Mouse (Mus musculus) embryonic facial prominence, embryonic 14.5 days (tissue): ENCODE data around the gene Slc17a6. TPM values are rescaled to one million over a fixed set of nuclear protein-coding genes. Genes with fewer than 3 reads are reported as not detected.

Source experiments
- ATAC-seq: fragments of 200-750 bp; cut with Nextera tagmentation; 2 replicates; pipeline ENCODE4 v1.8.0; 2017; ENCODE audit warnings: low read depth, moderate number of reproducible peaks, moderate TSS enrichment
- DNase-seq: peaks from one replicate; pipeline ENCODE4 v3.0.0-alpha.2; 2015; ENCODE audit warnings: low spot score
- H3K27ac ChIP-seq: fragments of 300-500 bp; sonication (generic); replicated peaks from 2 replicates; pipeline ENCODE4 v1.5.1; 2014; ENCODE audit warnings: low read depth, mild to moderate bottlenecking, low read length, moderate library complexity
- H3K27me3 ChIP-seq: fragments of 300-500 bp; sonication (generic); replicated peaks from 2 replicates; pipeline ENCODE4 v1.6.1; 2014; ENCODE audit warnings: low read length; ENCODE audit not compliant: control insufficient read depth, insufficient read depth
- H3K36me3 ChIP-seq: fragments of 300-500 bp; sonication (generic); 2 replicates; pipeline ENCODE4 v1.6.1; 2014; ENCODE audit warnings: low read length, mixed read lengths; ENCODE audit not compliant: control insufficient read depth, insufficient read depth
- H3K4me1 ChIP-seq: fragments of 300-500 bp; sonication (generic); 2 replicates; pipeline ENCODE4 v1.6.1; 2014; ENCODE audit warnings: antibody characterized with exemption, low read length; ENCODE audit not compliant: control insufficient read depth, insufficient read depth
- H3K4me2 ChIP-seq: fragments of 300-500 bp; sonication (generic); 2 replicates; pipeline ENCODE4 v1.6.1; 2014; ENCODE audit warnings: low read depth, mild to moderate bottlenecking, low read length, moderate library complexity, mixed read lengths
- H3K4me3 ChIP-seq: fragments of 300-500 bp; sonication (generic); 2 replicates; pipeline ENCODE4 v1.5.1; 2014; ENCODE audit warnings: low read depth, mild to moderate bottlenecking, low read length
- H3K9ac ChIP-seq: fragments of 300-500 bp; sonication (generic); 2 replicates; pipeline ENCODE4 v1.6.1; 2014; ENCODE audit warnings: low read depth, mild to moderate bottlenecking, low read length, moderate library complexity, mixed read lengths
- H3K9me3 ChIP-seq: fragments of 300-500 bp; sonication (generic); 2 replicates; pipeline ENCODE4 v1.6.1; 2016; ENCODE audit warnings: low read length; ENCODE audit not compliant: control insufficient read depth
- WGBS: fragments of 180-500 bp; shearing (Covaris S2); extraction: QIAGEN DNeasy Blood & Tissue Kit; methylation state at CpG from one replicate; pipeline ENCODE4 v1.1.7; 2014; 5-methylcytosine and 5-hydroxymethylcytosine counted together
- polyA plus RNA-seq: library from polyadenylated mRNA; unstranded; fragments of >200 nt; fragmentation: Nextera tagmentation; extraction: Ambion mirVana; gene quantifications from 2 replicates; pipeline ENCODE4 v1.2.1, GENCODE M21; 2014

Slc17a6 gene
- polyA plus RNA-seq, 1 experiment from 2014 or later, result 4.4 TPM

DNA sequence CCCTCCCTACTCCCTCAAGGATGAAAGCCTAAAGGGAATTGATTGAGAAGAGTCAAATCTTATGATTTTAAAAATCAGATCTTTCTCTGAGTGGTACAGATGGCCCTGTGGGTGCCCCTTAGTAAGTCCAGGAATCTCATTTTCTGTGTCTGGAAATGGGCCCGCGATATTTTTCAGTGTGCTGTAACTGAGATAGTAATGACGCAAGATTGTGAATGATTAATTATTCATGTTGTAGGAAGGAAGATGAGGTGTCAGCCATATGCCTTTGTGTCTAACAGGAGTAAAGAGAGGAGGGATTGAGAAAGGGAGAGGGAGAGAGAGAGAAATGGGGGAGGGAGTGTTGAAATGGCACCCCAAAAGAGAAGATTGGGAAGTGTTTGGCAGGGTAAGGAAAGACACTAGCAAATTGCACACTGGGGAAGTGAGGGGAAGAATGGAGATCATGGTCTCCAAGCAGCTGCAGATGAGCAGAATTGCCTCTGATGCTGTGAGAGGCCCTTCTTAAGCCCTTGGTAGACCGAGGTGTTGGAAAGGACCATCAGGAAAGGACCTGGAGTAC is 2.6 kb downstream of the Slc17a6 start:
- H3K9me3 ChIP-seq, result no peaks in the 10 kb centered on the region
- no peak for DNase-seq
- H3K4me3 ChIP-seq, result peak overlapping the region; percentile 8; the same call in 1 of the 2 replicates
- ATAC-seq, result no peak
- no peak overlapping the region for H3K27ac ChIP-seq
- H3K9ac ChIP-seq, result no peak overlapping the region
- WGBS, result 2% methylated on average over 4 of the region's 4 CpGs
- H3K4me1 ChIP-seq, result no peaks in the 10 kb centered on the region
- H3K36me3 ChIP-seq, result no peaks in the 10 kb centered on the region
- no peak overlapping the region; the same call in 1 of the 2 replicates for H3K4me2 ChIP-seq
- H3K27me3 ChIP-seq, result peaks cover 80% of the 10 kb centered on the region

GRCm38 (mm10) chr7:51625161-51625560 is 3.4 kb downstream of the Slc17a6 start:
- no peak overlapping the region for H3K9ac ChIP-seq
- no peaks in the 10 kb centered on the region for H3K4me1 ChIP-seq
- no peaks in the 10 kb centered on the region for H3K9me3 ChIP-seq
- H3K27me3 ChIP-seq, result peaks cover 87% of the 10 kb centered on the region
- no peak overlapping the region; the same call in 1 of the 2 replicates for H3K4me2 ChIP-seq
- DNase-seq (no peak), ATAC-seq (no peak)
- H3K27ac ChIP-seq, result no peak overlapping the region
- no peaks in the 10 kb centered on the region for H3K36me3 ChIP-seq
- H3K4me3 ChIP-seq, result peak overlapping the region; percentile 8; the same call in 1 of the 2 replicates
- 2% methylated on average over 22 of the region's 23 CpGs for WGBS

- ATAC-seq (no peak), DNase-seq (no peak)
- WGBS, result 4% methylated on average over 11 of the region's 11 CpGs
- H3K36me3 ChIP-seq, result no peaks in the 10 kb centered on the region
- peak overlapping the region; percentile 8; the same call in 1 of the 2 replicates for H3K4me3 ChIP-seq
- H3K27ac ChIP-seq, result no peak overlapping the region
- H3K4me1 ChIP-seq, result no peaks in the 10 kb centered on the region
- H3K4me2 ChIP-seq, result peak overlapping the region; percentile 4
- H3K9ac ChIP-seq, result no peak overlapping the region
- H3K27me3 ChIP-seq, result peaks cover 90% of the 10 kb centered on the region
- H3K9me3 ChIP-seq, result no peaks in the 10 kb centered on the region
Measured at GRCm38 (mm10) chr7:51625591-51626255, 3.9 kb downstream of the Slc17a6 start.

- Histone ChIP-seq H3K4me1 (no peaks in the 10 kb centered on the region), H3K4me2 (peak overlapping the region; percentile 31; the same call in 1 of the 2 replicates), H3K9ac (no peak overlapping the region; the same call in 1 of the 2 replicates), H3K27me3 (peaks cover 91% of the 10 kb centered on the region), H3K36me3 (no peaks in the 10 kb centered on the region), H3K4me3 (no peak overlapping the region), H3K9me3 (no peaks in the 10 kb centered on the region), H3K27ac (peak overlapping the region; percentile 33; the same call in 1 of the 2 replicates)
- no peak for ATAC-seq
- DNase-seq, result no peak
- WGBS, result 3% methylated on average over 16 of the region's 16 CpGs
Measured at GRCm38 (mm10) chr7:51626451-51627000, 4.7 kb downstream of the Slc17a6 start.

- Histone ChIP-seq H3K27ac (peak overlapping the region; percentile 33; the same call in 1 of the 2 replicates), H3K4me3 (peak overlapping the region; percentile 10; the same call in 1 of the 2 replicates), H3K9me3 (no peaks in the 10 kb centered on the region), H3K4me1 (no peaks in the 10 kb centered on the region), H3K27me3 (peaks cover 85% of the 10 kb centered on the region), H3K9ac (no peak overlapping the region; the same call in 1 of the 2 replicates), H3K36me3 (no peaks in the 10 kb centered on the region), H3K4me2 (peak overlapping the region; percentile 31; the same call in 1 of the 2 replicates)
- 2% methylated on average over 26 of the region's 26 CpGs for WGBS
- DNase-seq (peak; percentile 57), ATAC-seq (peak; percentile 83)
Measured at GRCm38 (mm10) chr7:51627001-51627631, 5.3 kb downstream of the Slc17a6 start.

GRCm38 (mm10) chr7:51627666-51628065 is 5.9 kb downstream of the Slc17a6 start:
- Histone ChIP-seq H3K27me3 (peaks cover 85% of the 10 kb centered on the region), H3K27ac (no peak overlapping the region), H3K4me1 (no peaks in the 10 kb centered on the region), H3K9ac (no peak overlapping the region), H3K36me3 (no peaks in the 10 kb centered on the region), H3K9me3 (no peaks in the 10 kb centered on the region), H3K4me2 (peak overlapping the region; percentile 31; the same call in 1 of the 2 replicates), H3K4me3 (no peak overlapping the region)
- ATAC-seq (no peak), DNase-seq (no peak)
- 4% methylated on average over 9 of the region's 9 CpGs for WGBS

- no peaks in the 10 kb centered on the region for H3K36me3 ChIP-seq
- no peak overlapping the region for H3K27ac ChIP-seq
- 4% methylated on average over 9 of the region's 9 CpGs for WGBS
- no peak overlapping the region for H3K4me2 ChIP-seq
- H3K9me3 ChIP-seq, result no peaks in the 10 kb centered on the region
- H3K27me3 ChIP-seq, result peaks cover 86% of the 10 kb centered on the region
- no peak overlapping the region for H3K4me3 ChIP-seq
- H3K9ac ChIP-seq, result no peak overlapping the region
- no peak for DNase-seq
- ATAC-seq, result no peak
- H3K4me1 ChIP-seq, result no peaks in the 10 kb centered on the region
Measured at GRCm38 (mm10) chr7:51628349-51628748, 6.5 kb downstream of the Slc17a6 start.

- WGBS, result 2% methylated on average over 3 of the region's 3 CpGs
- Histone ChIP-seq H3K9me3 (no peaks in the 10 kb centered on the region), H3K36me3 (no peaks in the 10 kb centered on the region), H3K4me2 (no peak overlapping the region), H3K4me1 (no peaks in the 10 kb centered on the region), H3K9ac (no peak overlapping the region), H3K27ac (no peak overlapping the region), H3K4me3 (no peak overlapping the region), H3K27me3 (peaks cover 79% of the 10 kb centered on the region)
- ATAC-seq (no peak), DNase-seq (no peak)
Measured at GRCm38 (mm10) chr7:51629206-51629605, 7.4 kb downstream of the Slc17a6 start.
